Mouse (Mus musculus): ENCODE measurements at regions not wholly inside any gene's neighbourhood (a gene's known extent, or its start where the extent isn't known, plus 50 kb on each side); places are given as distances from the start of the nearest gene placed in this dataset.
A peak's percentile ranks its signal among the peaks of the same experiment; 100 is the strongest.

DNA sequence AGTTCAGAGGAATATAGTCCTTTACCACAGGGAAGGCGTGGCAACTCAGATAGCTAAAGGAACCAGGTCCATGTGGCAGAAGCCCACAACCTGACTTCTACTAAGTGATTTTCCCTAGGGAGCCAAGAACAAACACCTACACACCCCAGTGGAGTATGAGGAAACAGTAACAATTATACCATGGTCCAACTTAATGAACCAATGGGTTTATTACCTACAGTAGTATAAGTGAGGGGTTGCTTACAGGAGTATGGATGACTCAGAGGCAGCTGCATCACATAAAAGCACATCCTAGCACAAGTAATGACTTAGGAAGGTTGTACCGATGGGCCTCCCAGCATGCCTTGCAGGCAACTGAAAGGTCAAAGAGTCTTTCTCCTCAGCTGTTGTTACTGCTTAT is 98.7 kb upstream of the Cul1 start:
- DNase-seq = no peak

- no peak for DNase-seq
Observed at GRCm38 (mm10) chr6:47355500-47355899, 97.7 kb upstream of the Cul1 start.

DNA sequence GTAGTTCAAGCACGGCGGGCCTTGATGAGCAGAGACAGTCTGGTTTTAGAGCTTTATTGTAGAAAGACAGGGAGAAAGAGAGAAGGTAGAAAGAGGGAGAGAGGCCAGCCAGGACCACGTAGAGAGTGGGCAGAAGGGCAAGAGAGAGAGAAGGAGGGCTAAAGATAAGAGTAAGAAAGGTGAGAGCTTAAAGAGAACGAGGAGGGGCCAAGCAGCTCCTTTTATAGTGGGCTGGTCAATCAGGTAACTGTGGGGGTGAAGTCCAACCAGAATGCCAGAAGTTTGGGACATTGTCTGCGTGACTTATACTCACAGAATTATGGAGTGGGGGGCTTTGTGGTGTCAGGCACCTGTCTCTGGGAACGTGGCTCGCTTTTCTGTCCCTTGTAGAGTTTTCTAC is 96.7 kb upstream of the Cul1 start:
- DNase-seq = no peak

- DNase-seq = peak; percentile 52
Observed at GRCm38 (mm10) chr6:47358686-47359085, 94.5 kb upstream of the Cul1 start.

DNA sequence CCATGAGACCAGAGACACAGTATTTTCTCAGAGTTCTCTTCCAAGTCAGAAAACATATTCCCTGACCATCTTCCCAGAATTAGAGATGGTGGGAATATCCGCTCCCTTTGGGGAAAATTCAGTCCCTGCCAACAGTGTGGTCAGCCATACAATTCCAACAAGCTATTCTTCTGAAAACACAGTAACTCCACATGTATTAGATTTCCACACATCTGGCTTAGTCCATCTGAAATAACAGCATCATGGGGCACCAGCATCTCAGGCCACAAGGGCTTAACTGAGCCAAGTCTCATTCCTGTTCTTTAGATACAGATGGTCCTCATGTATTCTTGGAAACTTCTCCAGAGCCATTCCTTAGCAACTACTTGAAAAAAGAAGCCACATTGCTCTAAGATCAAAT is 89.2 kb upstream of the Cul1 start:
- no peak for DNase-seq

- no peak for DNase-seq
Observed at GRCm38 (mm10) chr6:47364556-47364955, 88.6 kb upstream of the Cul1 start.

DNA sequence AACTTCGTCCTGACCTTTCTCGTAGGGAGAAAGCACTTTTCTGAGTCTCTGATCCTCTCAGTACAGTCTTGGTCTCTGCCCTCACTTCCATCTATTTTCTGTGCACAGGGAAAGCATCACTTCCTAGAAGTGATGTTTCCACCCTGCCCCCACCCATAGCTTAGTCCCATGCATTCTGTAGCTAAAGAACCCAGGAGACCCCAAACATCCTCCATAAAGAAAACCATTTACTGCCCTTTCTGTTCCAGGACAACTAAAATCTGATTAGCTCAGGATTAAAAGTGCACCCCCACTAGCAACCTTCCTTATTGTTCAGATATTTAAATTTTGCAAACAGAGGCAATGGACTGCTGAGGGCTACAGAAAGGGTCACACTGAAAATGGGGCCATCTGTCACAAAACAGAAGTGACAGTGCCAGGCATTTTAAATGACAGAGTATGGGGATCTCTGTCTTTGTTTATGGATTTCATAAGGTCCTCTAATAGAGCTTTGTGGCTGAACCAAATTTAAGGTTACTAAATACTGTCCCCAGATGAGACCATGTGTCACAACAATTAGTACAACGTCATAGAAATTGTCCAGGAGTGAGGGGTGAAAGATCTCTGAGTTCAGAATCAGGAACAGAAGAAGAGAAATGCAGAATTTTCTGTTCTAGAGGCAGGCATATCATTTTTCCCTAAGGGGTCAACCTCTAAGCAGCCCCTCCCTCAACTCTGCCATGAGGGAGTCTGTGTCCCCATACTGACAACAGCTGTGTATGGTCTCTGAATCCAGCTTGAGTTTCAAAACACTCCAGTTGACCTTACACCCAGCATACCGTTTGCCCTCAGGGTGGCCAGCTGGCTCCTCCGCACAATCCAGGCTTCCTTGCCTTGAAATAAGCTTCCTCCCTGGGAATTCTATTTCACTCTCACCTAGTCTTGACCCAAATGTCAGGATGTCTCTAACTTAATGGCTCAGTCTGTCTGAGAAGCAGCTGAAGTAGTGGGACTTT is 87.2 kb upstream of the Cul1 start:
- DNase-seq = no peak

GRCm38 (mm10) chr6:47367461-47367860 is 85.7 kb upstream of the Cul1 start:
- DNase-seq = no peak

GRCm38 (mm10) chr6:47375705-47376104 is 77.5 kb upstream of the Cul1 start:
- DNase-seq = no peak

GRCm38 (mm10) chr6:47381451-47381850 is 71.7 kb upstream of the Cul1 start:
- DNase-seq = no peak

DNA sequence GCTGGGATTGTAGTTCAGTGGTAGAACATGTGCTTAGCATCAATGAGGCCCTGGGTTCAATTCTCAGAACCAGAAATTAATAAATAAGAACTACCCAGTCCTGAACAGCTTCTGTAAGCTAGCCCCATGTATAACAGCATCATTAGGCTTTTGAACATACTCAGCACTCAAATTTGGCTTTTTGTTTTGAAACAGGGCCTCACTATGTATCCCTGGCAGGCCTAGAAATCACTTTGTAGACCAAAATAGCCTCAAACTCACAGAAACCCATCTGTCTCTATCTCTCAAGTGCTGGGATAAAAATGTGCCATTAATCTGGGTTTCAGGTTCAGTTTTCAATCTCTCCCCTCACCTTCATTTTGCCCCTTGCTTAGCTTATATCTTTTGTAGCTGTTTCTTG is 66.6 kb upstream of the Cul1 start:
- no peak for DNase-seq

DNA sequence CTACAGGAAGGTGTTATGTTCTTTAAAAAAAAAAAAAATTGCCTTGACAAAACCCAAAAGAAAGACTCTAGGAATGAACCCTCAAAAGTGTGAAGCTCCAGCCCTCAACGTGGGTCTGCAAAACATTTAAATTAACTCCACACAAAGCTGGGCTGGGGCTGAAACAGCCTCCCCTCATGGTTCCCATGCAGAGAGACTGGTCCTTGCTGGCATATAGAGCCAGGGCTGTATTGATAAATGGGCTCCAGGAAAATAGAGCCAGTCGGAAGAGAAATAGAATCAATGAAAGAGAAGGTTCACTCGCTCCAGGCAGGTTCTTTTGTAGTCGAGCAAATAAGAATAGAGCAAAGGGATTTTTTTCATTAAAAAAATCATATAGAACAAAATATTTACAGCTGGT is 63.3 kb upstream of the Cul1 start:
- DNase-seq = no peak

DNA sequence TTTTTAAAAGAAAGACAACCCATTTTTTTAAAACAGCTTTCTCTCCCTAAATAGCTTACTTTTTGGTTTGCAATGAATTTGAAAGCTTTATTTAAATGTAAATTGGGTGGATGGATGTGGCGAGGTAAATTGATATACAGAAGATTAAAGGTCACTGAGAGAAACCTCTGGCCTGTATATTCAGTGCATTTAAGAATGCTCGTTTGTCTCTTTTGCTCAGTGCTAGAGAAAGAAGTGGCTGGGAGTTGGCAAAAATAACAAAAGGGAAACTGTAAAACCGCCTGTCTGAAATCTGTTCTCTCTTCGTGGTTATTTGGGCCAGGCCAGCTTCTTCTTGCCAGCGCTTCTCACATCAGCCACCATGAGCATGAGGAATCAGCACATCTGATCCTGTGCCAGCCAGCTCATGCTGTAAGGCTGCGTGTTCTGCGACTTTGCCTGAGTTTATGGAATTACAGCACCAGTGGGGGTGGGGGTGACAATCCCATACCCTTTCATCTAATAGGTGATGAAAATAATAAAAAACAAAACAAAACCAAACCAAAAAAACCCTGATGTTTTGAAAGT is 62.7 kb upstream of the Cul1 start:
- DNase-seq = no peak

GRCm38 (mm10) chr6:47391014-47391802 is 62.0 kb upstream of the Cul1 start:
- no peak for DNase-seq

DNA sequence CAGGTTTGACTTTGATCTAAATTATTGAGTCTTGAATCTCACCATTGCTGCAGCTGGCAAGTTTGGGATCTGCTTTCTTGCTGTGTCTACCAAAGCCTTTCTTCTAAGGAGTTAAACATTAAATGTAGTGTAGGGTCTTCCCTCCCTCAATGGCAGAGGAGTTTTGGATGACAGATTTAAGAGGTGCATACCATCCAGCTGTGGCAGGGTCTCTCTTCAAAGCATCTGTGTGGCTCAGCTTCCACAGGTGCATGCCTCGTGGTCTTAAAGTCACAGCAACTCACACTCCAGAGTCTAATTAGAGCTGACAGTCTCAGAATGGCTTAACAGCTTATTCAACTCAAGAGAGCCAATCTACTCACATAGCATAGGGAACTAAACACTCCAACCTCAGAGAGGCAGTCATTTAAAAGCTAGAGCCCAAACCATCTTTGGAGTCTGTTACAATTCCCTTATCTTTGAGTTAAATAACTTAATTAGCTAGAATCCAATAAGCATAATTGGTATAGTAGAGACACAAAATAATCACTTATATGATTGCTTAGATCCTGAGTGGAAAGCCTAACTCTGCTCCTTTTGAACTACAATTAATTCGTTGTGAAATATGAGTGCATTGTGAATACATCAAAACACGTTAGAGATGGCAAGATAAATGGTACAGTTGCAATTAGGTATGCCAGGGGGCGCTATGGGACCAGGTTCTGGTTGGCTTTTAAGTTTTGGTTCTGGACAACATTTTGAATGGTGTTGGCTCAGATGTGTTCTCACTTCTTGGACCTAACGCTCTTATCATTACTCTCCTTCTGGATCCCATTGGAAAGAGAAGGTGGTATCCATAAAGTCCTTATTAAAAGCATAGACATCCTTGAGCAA is 57.5 kb upstream of the Cul1 start:
- peak; percentile 55 for DNase-seq

All from thymus, postnatal 4 days (tissue).